Mouse (Mus musculus) lung, adult 2 months (tissue): ENCODE measurements around the gene Vti1a. TPM values are rescaled to one million over a fixed set of nuclear protein-coding genes. Genes with fewer than 3 reads are reported as not detected.

Experiments used
- DNase-seq: peaks from one replicate; pipeline ENCODE4 v3.0.0; 2022
- H3K4me1 ChIP-seq: fragments of 200-500 bp; 2 replicates; pipeline ENCODE4 v1.6.1; 2011; ENCODE audit warnings: low read length; ENCODE audit not compliant: control insufficient read depth, insufficient read depth
- H3K4me3 ChIP-seq: fragments of 200-500 bp; replicated peaks from 2 replicates; pipeline ENCODE3; 2011; ENCODE audit warnings: low read depth, mild to moderate bottlenecking, control low read depth, low read length; ENCODE audit errors: extremely low read depth
- CTCF ChIP-seq: fragments of 200-500 bp; IDR thresholded peaks from 2 replicates; pipeline ENCODE4 v1.5.1; 2011; ENCODE audit warnings: mild to moderate bottlenecking, low read length, control low read depth; ENCODE audit not compliant: insufficient read depth
- POLR2A ChIP-seq: fragments of 200-500 bp; IDR thresholded peaks from 2 replicates; pipeline ENCODE4 v1.6.1; 2011; ENCODE audit warnings: low read depth, mild to moderate bottlenecking, control low read depth, low read length, borderline replicate concordance; ENCODE audit errors: extremely low read depth
- WGBS: fragments of 180-500 bp; shearing (Covaris S2); methylation state at CpG from one replicate; pipeline ENCODE4 v1.1.7; 2018; 5-methylcytosine and 5-hydroxymethylcytosine counted together
- polyA plus RNA-seq: library from polyadenylated mRNA; depleted of rRNA; stranded (reverse); fragments of >200 nt; gene quantifications from 2 replicates; pipeline ENCODE4 v1.2.3, GENCODE M21; 2012

Gene Vti1a
- polyA plus RNA-seq, 1 experiment = 11.5 TPM

- 94% methylated on average over 7 of the region's 7 CpGs for WGBS
- Histone ChIP-seq H3K4me3 (no peak overlapping the region), H3K4me1 (peaks cover 3% of the 10 kb centered on the region; the same call in 1 of the 2 replicates)
- TF ChIP-seq CTCF (no peak), POLR2A (no peak)
- DNase-seq = no peak
Measured at GRCm38 (mm10) chr19:55524385-55524784, 208.3 kb downstream of the Vti1a start.

DNA sequence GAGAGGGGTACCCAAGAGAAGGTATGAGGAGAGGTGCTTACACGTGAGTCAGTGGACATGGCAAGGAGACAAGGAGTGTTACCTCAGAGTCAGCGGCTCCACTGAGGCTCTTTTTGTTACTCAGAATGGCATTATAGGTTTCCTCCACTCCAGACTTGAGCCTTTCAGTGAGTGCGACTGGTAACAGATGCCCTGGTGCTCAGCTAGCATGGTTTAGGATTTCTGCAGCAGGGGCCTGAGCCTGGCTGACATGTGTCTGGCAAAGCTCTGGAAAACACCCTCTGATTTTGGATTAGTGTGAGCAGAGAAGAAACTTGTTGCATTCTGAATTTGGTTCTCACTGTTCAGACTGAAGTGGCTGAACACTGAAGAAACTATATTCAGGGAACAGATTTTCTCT, 209.0 kb downstream of the Vti1a start:
- no peak for DNase-seq
- H3K4me3 ChIP-seq = no peak overlapping the region
- H3K4me1 ChIP-seq = peaks cover 3% of the 10 kb centered on the region; the same call in 1 of the 2 replicates
- WGBS = 78% methylated on average over 3 of the region's 3 CpGs
- TF ChIP-seq CTCF = no peak
- no peak for TF ChIP-seq POLR2A

DNA sequence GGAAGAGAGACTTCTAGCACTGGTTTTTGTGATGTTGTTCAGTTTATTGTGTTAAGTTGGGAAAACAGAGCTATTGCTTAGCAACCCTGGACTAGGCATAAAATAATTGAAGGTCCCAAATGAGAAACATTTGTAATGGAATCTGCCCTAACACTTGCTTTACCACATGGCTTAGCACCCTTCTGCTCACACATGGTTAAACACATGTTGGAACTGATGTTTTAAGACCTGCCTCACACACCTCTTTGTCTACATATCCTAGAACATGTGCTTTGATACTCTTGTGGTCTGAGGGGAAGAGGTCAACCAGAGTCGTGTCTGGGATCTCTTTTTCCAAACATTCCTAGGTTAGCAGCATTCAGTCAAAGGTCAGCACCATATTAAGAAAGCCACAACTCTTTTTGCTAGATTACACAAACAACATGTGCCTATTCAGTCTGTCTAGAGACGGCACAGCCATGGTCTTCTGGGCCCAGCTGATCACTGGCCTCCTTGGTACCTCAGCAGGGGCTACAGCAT, 210.7 kb downstream of the Vti1a start:
- Histone ChIP-seq H3K4me3 (no peak overlapping the region), H3K4me1 (peaks cover 3% of the 10 kb centered on the region; the same call in 1 of the 2 replicates)
- WGBS = 44% methylated on average over 2 of the region's 2 CpGs
- no peak for DNase-seq
- no peak for TF ChIP-seq POLR2A
- TF ChIP-seq CTCF = no peak

DNA sequence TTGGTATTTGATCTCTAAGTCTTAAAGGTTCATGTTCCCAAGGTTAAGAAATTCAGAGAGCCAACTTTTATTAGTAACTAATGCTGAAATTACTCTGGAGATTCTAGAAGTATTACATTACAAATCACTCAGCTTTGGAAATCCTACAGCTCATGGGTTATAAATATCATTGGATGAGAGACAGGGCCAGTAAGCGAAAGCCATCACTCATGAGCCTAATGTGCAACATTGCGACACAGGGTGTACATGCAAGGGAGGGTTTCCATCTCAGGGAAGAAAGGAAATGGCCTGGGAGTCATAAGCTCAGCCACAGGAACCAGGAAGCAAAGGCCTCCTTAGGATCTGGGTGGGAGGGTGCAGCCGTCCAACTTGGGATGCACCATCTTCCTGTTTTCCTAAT, 213.9 kb downstream of the Vti1a start:
- Histone ChIP-seq H3K4me1 (peaks cover 3% of the 10 kb centered on the region; the same call in 1 of the 2 replicates), H3K4me3 (no peak overlapping the region)
- no peak for TF ChIP-seq POLR2A
- TF ChIP-seq CTCF = no peak
- DNase-seq = no peak
- 55% methylated on average over 3 of the region's 3 CpGs for WGBS

- TF ChIP-seq POLR2A (no peak), CTCF (no peak)
- H3K4me1 ChIP-seq = no peaks in the 10 kb centered on the region
- 82% methylated on average over 3 of the region's 3 CpGs for WGBS
- DNase-seq = no peak
- H3K4me3 ChIP-seq = no peak overlapping the region
Measured at GRCm38 (mm10) chr19:55532681-55533080, 216.6 kb downstream of the Vti1a start.

GRCm38 (mm10) chr19:55536273-55536937, 220.3 kb downstream of the Vti1a start:
- TF ChIP-seq CTCF (no peak), POLR2A (no peak)
- WGBS = 85% methylated on average over 7 of the region's 7 CpGs
- no peak overlapping the region for H3K4me3 ChIP-seq

GRCm38 (mm10) chr19:55537691-55538090, 221.6 kb downstream of the Vti1a start:
- H3K4me3 ChIP-seq = no peak overlapping the region
- DNase-seq = no peak
- TF ChIP-seq CTCF (peak; percentile 48; the same call in 1 of the 2 replicates), POLR2A (no peak)
- H3K4me1 ChIP-seq = no peaks in the 10 kb centered on the region
- 62% methylated on average over 6 of the region's 6 CpGs for WGBS

More at GRCm38 (mm10) chr19:55536273-55536937, 220.3 kb downstream of the Vti1a start:
- no peaks in the 10 kb centered on the region for H3K4me1 ChIP-seq
- no peak for DNase-seq

- TF ChIP-seq CTCF (no peak), POLR2A (no peak)
Measured at GRCm38 (mm10) chr19:55541641-55542040, 225.5 kb downstream of the Vti1a start.

GRCm38 (mm10) chr19:55542461-55542860, 226.4 kb downstream of the Vti1a start:
- no peak overlapping the region for H3K4me3 ChIP-seq
- H3K4me1 ChIP-seq = no peaks in the 10 kb centered on the region
- TF ChIP-seq POLR2A (no peak), CTCF (no peak)
- 42% methylated on average over 6 of the region's 6 CpGs for WGBS
- DNase-seq = no peak

More at GRCm38 (mm10) chr19:55541641-55542040, 225.5 kb downstream of the Vti1a start:
- Histone ChIP-seq H3K4me3 (no peak overlapping the region), H3K4me1 (no peaks in the 10 kb centered on the region)
- 91% methylated on average over 5 of the region's 5 CpGs for WGBS
- DNase-seq = no peak

DNA sequence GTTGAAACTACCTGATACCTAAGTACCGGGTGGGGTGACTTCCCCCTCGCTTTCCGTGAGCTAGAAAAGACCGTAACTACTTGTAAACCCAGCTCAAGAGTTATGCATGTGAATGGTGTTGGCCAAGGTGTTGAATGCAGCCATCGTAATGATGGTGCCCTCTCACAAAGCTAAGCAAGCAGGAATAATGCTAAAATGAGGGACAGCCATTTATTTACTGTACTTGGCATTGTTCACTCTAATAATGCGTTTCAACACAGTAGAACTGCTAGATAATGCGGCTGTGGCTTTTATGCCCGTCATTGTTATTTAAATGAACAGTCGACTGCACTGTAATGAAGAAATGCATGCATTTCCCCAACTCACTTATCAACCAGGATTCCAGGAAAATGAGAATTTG, 227.1 kb downstream of the Vti1a start:
- H3K4me3 ChIP-seq = no peak overlapping the region
- WGBS = 95% methylated on average over 9 of the region's 9 CpGs
- no peak for DNase-seq
- TF ChIP-seq CTCF (no peak), POLR2A (no peak)
- H3K4me1 ChIP-seq = no peaks in the 10 kb centered on the region
